Mouse (Mus musculus): ENCODE measurements around the gene 9030025P20Rik.
"Not testable (repeated sequence)": the region's sequence is repeated elsewhere in the genome, so short reads cannot be mapped to it uniquely, and the experiment has no call there.

9030025P20Rik gene

GRCm38 (mm10) chr17:14992522-14993138 is 14.4 kb downstream of the 9030025P20Rik start:
- not testable (repeated sequence) for DNase-seq

GRCm38 (mm10) chr17:14993139-14993832 is 15.0 kb downstream of the 9030025P20Rik start:
- DNase-seq, result not testable (repeated sequence)

- not testable (repeated sequence) for DNase-seq
Measured at GRCm38 (mm10) chr17:14994140-14994539, 15.9 kb downstream of the 9030025P20Rik start.

GRCm38 (mm10) chr17:15000047-15000446 is 21.8 kb downstream of the 9030025P20Rik start:
- not testable (repeated sequence) for DNase-seq

- not testable (repeated sequence) for DNase-seq
Measured at GRCm38 (mm10) chr17:15009088-15009487, 30.8 kb downstream of the 9030025P20Rik start.

- DNase-seq, result not testable (repeated sequence)
Measured at GRCm38 (mm10) chr17:15009706-15010413, 31.6 kb downstream of the 9030025P20Rik start, which contains the start of gene Gm3435. Gene Gm3435, plus strand, starts transcription at chr17:15010176.

GRCm38 (mm10) chr17:15021503-15022220 is 43.4 kb downstream of the 9030025P20Rik start:
- DNase-seq, result peak; percentile 1 to 6

GRCm38 (mm10) chr17:15023878-15024492 is 45.7 kb downstream of the 9030025P20Rik start:
- not testable (repeated sequence) for DNase-seq

GRCm38 (mm10) chr17:15024502-15025193 is 46.4 kb downstream of the 9030025P20Rik start:
- not testable (repeated sequence) for DNase-seq

GRCm38 (mm10) chr17:15025513-15025912 is 47.2 kb downstream of the 9030025P20Rik start:
- not testable (repeated sequence) for DNase-seq

- not testable (repeated sequence) for DNase-seq
Measured at GRCm38 (mm10) chr17:15031414-15031813, 53.1 kb downstream of the 9030025P20Rik start.

GRCm38 (mm10) chr17:15040455-15040854 is 62.2 kb downstream of the 9030025P20Rik start:
- DNase-seq, result not testable (repeated sequence)

All from thymus, adult 18-20 months (tissue).